In the genomic region with DNA sequence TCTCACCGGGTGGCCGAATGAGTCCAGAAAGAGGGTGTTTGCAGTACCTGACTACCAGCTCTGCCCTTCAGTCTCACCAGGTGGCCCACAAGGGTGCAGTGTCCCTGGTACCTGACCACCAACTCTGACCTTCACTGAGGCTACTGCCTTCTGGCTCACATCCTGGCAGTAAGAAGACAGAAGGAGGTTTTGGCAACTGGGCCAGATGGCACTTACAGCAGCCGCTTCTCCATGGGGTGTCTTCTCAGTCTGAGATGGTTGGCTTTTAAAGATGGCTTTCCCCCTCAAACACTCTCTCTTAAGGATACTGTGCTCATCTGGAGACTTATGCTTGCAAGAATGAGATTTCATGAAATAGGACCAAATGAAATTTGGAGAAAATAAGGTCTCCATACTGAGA, we compare ENCODE assay signal across 19 mouse cellular contexts. TPM values are rescaled to one million over a fixed set of nuclear protein-coding genes. Genes with fewer than 3 reads are reported as not detected.
"Had no signal": no experiment of that assay in that cellular context is flagged by ENCODE, and none has a peak within 500 bp of the region (broad histone marks: within the 10 kb centered on the region; RNA-seq: fewer than 3 reads in every experiment).

No protein-coding gene starts in this region.

- H3K9ac ChIP-seq: limb, embryonic 15.5 days; liver, embryonic 12.5 days; lung, embryonic 15.5 days; neural tube, embryonic 13.5 days had no signal

- H3K9me3 ChIP-seq: limb, embryonic 15.5 days; liver, embryonic 12.5 days; lung, embryonic 15.5 days; megakaryocyte, embryonic 14.5 days; neural tube, embryonic 13.5 days had no signal

- H3K4me2 ChIP-seq: limb, embryonic 15.5 days; liver, embryonic 12.5 days; lung, embryonic 15.5 days; neural tube, embryonic 13.5 days had no signal

- H3K36me3 ChIP-seq: limb, embryonic 15.5 days; liver, embryonic 12.5 days; lung, embryonic 15.5 days; neural tube, embryonic 13.5 days had no signal

- DNase-seq: kidney, adult 18-20 months; kidney, postnatal 10 days; kidney, postnatal 4 days; lung, postnatal 14 days; retina, postnatal 1 day; right cerebral cortex, postnatal 4 days; spleen, adult 18-20 months; thymus, adult 18-20 months; thymus, postnatal 14 days had no signal

- H3K27ac ChIP-seq: layer of hippocampus, adult 2 months; limb, embryonic 15.5 days; liver, embryonic 12.5 days; lung, embryonic 15.5 days; macrophage; neural tube, embryonic 13.5 days had no signal

- H3K4me3 ChIP-seq: layer of hippocampus, adult 2 months; limb, embryonic 15.5 days; liver, embryonic 12.5 days; lung, embryonic 15.5 days; neural tube, embryonic 13.5 days had no signal

- ATAC-seq: liver, embryonic 12.5 days had no signal

RNA-seq across cellular contexts. Expression of a gene that starts 3.7 kb away (rescaled TPM):
- total RNA-seq: layer of hippocampus, adult 2 months; layer of hippocampus, postnatal 10 days; monocyte, adult 5-6 weeks had no signal
- polyA plus RNA-seq: liver, embryonic 12.5 days; macrophage; urinary bladder, adult 2 months had no signal

RNA-seq across cellular contexts. Expression of a gene that starts 27.3 kb away (rescaled TPM):
- total RNA-seq: monocyte, adult 5-6 weeks had no signal
